ENCODE assay signal across 24 mouse cellular contexts in genomic region chr2:120013831-120014486, GRCm38 (mm10). TPM values are rescaled to one million over a fixed set of nuclear protein-coding genes. Genes with fewer than 3 reads are reported as not detected.
DNase-seq lines count a peak whose midpoint lies in the region; ATAC-seq and TF ChIP-seq lines count a peak whose summit lies in the region.
"Had no signal": no experiment of that assay in that cellular context is flagged by ENCODE, and none has a peak within 500 bp of the region (broad histone marks: within the 10 kb centered on the region; RNA-seq: fewer than 3 reads in every experiment).

No protein-coding gene starts in this region.

- no peak overlapping the region for H3K9ac ChIP-seq in MEL (ENCODE audit: control insufficient read depth, low read depth, low read length, poor library complexity, severe bottlenecking)

- H3K27me3 ChIP-seq in MEL (ENCODE audit: control insufficient read depth in 1 of 2, insufficient read depth in 2 of 2, low read length in 2 of 2): no peaks in the 10 kb centered on the region
- no peaks in the 10 kb centered on the region for H3K27me3 ChIP-seq in hindbrain, embryonic 10.5 days (ENCODE audit: insufficient read depth, poor library complexity, severe bottlenecking)
- H3K27me3 ChIP-seq: CH12.LX, Patski had no signal

- H3K9me3 ChIP-seq in MEL (replicated peaks; ENCODE audit: insufficient read depth, low read length): no peaks in the 10 kb centered on the region
- H3K9me3 ChIP-seq in hindbrain, embryonic 10.5 days: no peaks in the 10 kb centered on the region
- H3K9me3 ChIP-seq: G1E had no signal

- TF ChIP-seq RAD21 in MEL (IDR thresholded peaks at IDR 0.05; ENCODE audit: low read depth, low read length): no peak

- H3K27ac ChIP-seq in MEL (ENCODE audit: control insufficient read depth, low read depth, low read length): no peak overlapping the region
- no peak overlapping the region for H3K27ac ChIP-seq in hindbrain, embryonic 10.5 days

- no peak for ATAC-seq in CD4-positive, CD25-positive, alpha-beta regulatory T cell, adult 4 months
- ATAC-seq: activated CD4-positive, CD25-positive, alpha-beta regulatory T cell, adult 4 months; Patski had no signal

- no peak overlapping the region for H3K4me3 ChIP-seq in MEL (ENCODE audit: control insufficient read depth in 1 of 2, insufficient read depth in 1 of 2, low read depth in 2 of 2, low read length in 2 of 2)
- H3K4me3 ChIP-seq in hindbrain, embryonic 10.5 days: no peak overlapping the region

- peaks cover 0 to 32% of the 10 kb centered on the region in 2 experiments; a peak in 2 of 4 replicates for H3K36me3 ChIP-seq in MEL (ENCODE audit: control insufficient read depth in 1 of 2, insufficient read depth in 2 of 2, low read length in 2 of 2)
- peaks cover 46% of the 10 kb centered on the region for H3K36me3 ChIP-seq in hindbrain, embryonic 10.5 days

- no peak for TF ChIP-seq CTCF in MEL (IDR thresholded peaks at IDR 0.05 in 2 of 3, conservative IDR thresholded peaks at IDR 0.05 in 1 of 3; ENCODE audit: control insufficient read depth in 1 of 3, insufficient read depth in 1 of 3, low read depth in 2 of 3, low read length in 3 of 3, poor library complexity in 1 of 3, severe bottlenecking in 1 of 3)

- H3K4me1 ChIP-seq in MEL (ENCODE audit: control insufficient read depth in 1 of 2, insufficient read depth in 2 of 2, low read length in 2 of 2): peaks cover 13 to 29% of the 10 kb centered on the region in 2 experiments
- no peaks in the 10 kb centered on the region for H3K4me1 ChIP-seq in hindbrain, embryonic 10.5 days (replicated peaks)

- peak; percentile 57 for DNase-seq in 3T3-L1 (ENCODE audit: low read depth, low spot score)
- peak; percentile 59 for DNase-seq in MEL (ENCODE audit: low read depth, low spot score)
- DNase-seq in MEL-GATA-1-ER (ENCODE audit: extremely low read depth, low read depth): peak; percentile 16
- no peak for DNase-seq in hindbrain, embryonic 10.5 days (ENCODE audit: low spot score)
- no peak for DNase-seq in heart, adult 18-20 months
- DNase-seq: adrenal gland, adult 2 months; adrenal gland, adult 8-10 months; adrenal gland, postnatal 10 days; adrenal gland, postnatal 14 days; adrenal gland, postnatal 25 days; adrenal gland, postnatal 36 days; B cell, adult 2 months; cerebellum, adult 11 months; cerebellum, adult 11-12 months; cerebellum, adult 18-20 months; cerebellum, adult 2 months; cerebellum, adult 8-10 months; cerebellum, adult 9-10 months; cerebellum, adult 9-11 months had no signal

- peak; percentile 42 to 63; a peak in 2 of 4 replicates for TF ChIP-seq EP300 in MEL (IDR thresholded peaks at IDR 0.05; ENCODE audit: low read depth in 1 of 2, low read length in 2 of 2)

- H3K79me2 ChIP-seq in MEL (ENCODE audit: control insufficient read depth, insufficient read depth, low read length, poor library complexity): no peaks in the 10 kb centered on the region

- TF ChIP-seq POLR2A in MEL (IDR thresholded peaks at IDR 0.05; ENCODE audit: control insufficient read depth in 1 of 2, insufficient read depth in 1 of 2, low read depth in 1 of 2, low read length in 2 of 2, poor library complexity in 1 of 2): no peak

- 93% methylated on average over 2 of the region's 2 CpGs for WGBS in hindbrain, embryonic 10.5 days

TF ChIP-seq in MEL, 35 proteins besides CTCF, POLR2A, EP300 and RAD21:
- TF ChIP-seq USF1 (IDR thresholded peaks at IDR 0.05; ENCODE audit: low read depth, low read length) (no peak), RCOR1 (IDR thresholded peaks at IDR 0.05; ENCODE audit: low read depth, low read length) (0 out of 2 replicates have a peak, but pooled peaks have one; percentile 53), SIN3A (IDR thresholded peaks at IDR 0.05; ENCODE audit: low read length) (0 out of 2 replicates have a peak, but pooled peaks have one; percentile 33), POLR2AphosphoS2 (IDR thresholded peaks at IDR 0.05; ENCODE audit: low read length) (no peak), MAFK (IDR thresholded peaks at IDR 0.05; ENCODE audit: borderline replicate concordance, low read depth, low read length) (no peak), ZNF384 (IDR thresholded peaks at IDR 0.05; ENCODE audit: low read depth, low read length) (no peak), GATA1 (IDR thresholded peaks at IDR 0.05; ENCODE audit: low read depth, low read length) (peak; percentile 55; the same call in 1 of the 2 replicates), NRF1 (IDR thresholded peaks at IDR 0.05; ENCODE audit: insufficient read depth, low read depth, low read length, poor library complexity, severe bottlenecking) (no peak), E2F4 (IDR thresholded peaks at IDR 0.05; ENCODE audit: borderline replicate concordance, low read depth, low read length) (no peak)

RNA-seq across cellular contexts. Expression of gene Jmjd7, which starts 13.3 kb away (rescaled TPM):
- 4.2 and 5.9 TPM in 2 replicates for total RNA-seq in MEL (2012; rRNA removed)
- 10 to 100 TPM in 1 of 2 experiments, not detected in 1; 12.0 TPM for polyA plus RNA-seq in MEL (2012; ENCODE audit: insufficient read depth in 1 of 2, insufficient read length in 2 of 2, low read depth in 1 of 2, low replicate concordance in 2 of 2, missing spikeins in 1 of 2)
- 24.2 and 25.1 TPM in 2 replicates for polyA plus RNA-seq in hindbrain, embryonic 10.5 days (2016; fragmentation: Nextera tagmentation; extraction: Ambion mirVana)
- 10 to 100 TPM; 24.3 to 28.4 TPM for polyA plus RNA-seq in CD4-positive, CD25-positive, alpha-beta regulatory T cell, adult 4 months (2017; shearing (Covaris generic))
- 1 to 10 TPM; 6.1 to 7.9 TPM for total RNA-seq in heart, adult 18-20 months (2021)

RNA-seq across cellular contexts. Expression of gene Gm28042, which starts 13.3 kb away (rescaled TPM):
- 0.46 and 0.96 TPM in 2 replicates for total RNA-seq in MEL (2012; rRNA removed)
- 1 to 10 TPM in 1 of 2 experiments, not detected in 1; 1.7 TPM for polyA plus RNA-seq in MEL (2012; ENCODE audit: insufficient read depth in 1 of 2, insufficient read length in 2 of 2, low read depth in 1 of 2, low replicate concordance in 2 of 2, missing spikeins in 1 of 2)
- polyA plus RNA-seq in hindbrain, embryonic 10.5 days (2016; fragmentation: Nextera tagmentation; extraction: Ambion mirVana): 3.3 and 6.0 TPM in 2 replicates
- polyA plus RNA-seq in CD4-positive, CD25-positive, alpha-beta regulatory T cell, adult 4 months (2017; shearing (Covaris generic)): 1 to 10 TPM; 2.5 to 2.9 TPM
- under 1 TPM; 0.57 to 0.72 TPM for total RNA-seq in heart, adult 18-20 months (2021)

RNA-seq across cellular contexts. Expression of gene Pla2g4b, which starts 19.3 kb away (rescaled TPM):
- 0.54 and 0.59 TPM in 2 replicates for total RNA-seq in MEL (2012; rRNA removed)
- polyA plus RNA-seq in MEL (2012; ENCODE audit: insufficient read depth in 1 of 2, insufficient read length in 2 of 2, low read depth in 1 of 2, low replicate concordance in 2 of 2, missing spikeins in 1 of 2): under 1 TPM in 1 of 2 experiments, not detected in 1; 0.32 TPM
- 3.2 and 3.8 TPM in 2 replicates for polyA plus RNA-seq in hindbrain, embryonic 10.5 days (2016; fragmentation: Nextera tagmentation; extraction: Ambion mirVana)
- polyA plus RNA-seq in CD4-positive, CD25-positive, alpha-beta regulatory T cell, adult 4 months (2017; shearing (Covaris generic)): 1 to 10 TPM; 1.3 to 2.2 TPM
- total RNA-seq in heart, adult 18-20 months (2021): 1 to 10 TPM in 1 of 2 experiments, under 1 TPM in 1; 0.72 to 1.7 TPM

RNA-seq across cellular contexts. Expression of gene Mapkbp1, which starts 41.5 kb away (rescaled TPM):
- total RNA-seq in MEL (2012; rRNA removed): 2.5 and 3.8 TPM in 2 replicates
- polyA plus RNA-seq in MEL (2012; ENCODE audit: insufficient read depth in 1 of 2, insufficient read length in 2 of 2, low read depth in 1 of 2, low replicate concordance in 2 of 2, missing spikeins in 1 of 2): 1 to 10 TPM in 1 of 2 experiments, not detected in 1; 4.9 TPM
- polyA plus RNA-seq in hindbrain, embryonic 10.5 days (2016; fragmentation: Nextera tagmentation; extraction: Ambion mirVana): 4.0 and 4.1 TPM in 2 replicates
- 1 to 10 TPM; 2.4 to 2.9 TPM for polyA plus RNA-seq in CD4-positive, CD25-positive, alpha-beta regulatory T cell, adult 4 months (2017; shearing (Covaris generic))
- 1 to 10 TPM; 6.1 to 8.2 TPM for total RNA-seq in heart, adult 18-20 months (2021)

Comparison
In these comparisons a context has a peak if more than half of its experiments do, and no peak if none do; other contexts are left out.
1. DNase-seq: peak in 3T3-L1 (single experiment), MEL (single experiment) and MEL-GATA-1-ER (single experiment); none in hindbrain, embryonic 10.5 days (single experiment) and heart, adult 18-20 months (0 of 2).